Mouse (Mus musculus): ENCODE results near the gene Ube2e1.

GRCm38 (mm10) chr14:18373758-18374405 is 42.2 kb upstream of the Ube2e1 start:
- TF ChIP-seq CTCF (IDR thresholded peaks at IDR 0.05; ENCODE audit: control insufficient read depth, insufficient read depth, insufficient read length) (no peak), USF1 (IDR thresholded peaks at IDR 0.05; ENCODE audit: low read depth) (no peak)

Data from C2C12 (cell line).